Mouse (Mus musculus): ENCODE results near the gene Asprv1. TPM values are rescaled to one million over a fixed set of nuclear protein-coding genes. Genes with fewer than 3 reads are reported as not detected.

Asprv1 gene
- total and polyA plus RNA-seq, 3 experiments, result 0.33 TPM; not detected in 2

DNA sequence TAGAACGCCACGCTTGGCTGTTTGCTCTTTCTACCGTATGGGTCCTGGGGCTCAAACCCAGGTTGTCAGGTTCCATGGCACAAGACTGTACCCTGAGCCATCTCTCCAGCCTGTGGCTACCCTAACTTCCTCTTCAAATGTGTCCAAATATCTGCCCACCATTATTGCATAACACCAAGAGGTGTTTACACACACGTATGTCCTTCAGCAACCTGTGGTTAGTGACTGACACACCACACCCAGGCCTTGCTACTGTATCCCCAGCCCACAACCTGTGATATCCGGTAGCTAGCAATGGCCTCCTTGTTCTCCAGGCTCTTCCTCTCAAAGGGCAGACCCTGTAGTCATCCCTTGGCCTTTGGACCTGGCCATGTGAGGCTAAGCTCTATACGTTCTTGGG, 18.7 kb upstream of the Asprv1 start:
- DNase-seq (ENCODE audit: low spot score) (no peak), ATAC-seq (ENCODE audit: extremely low read depth, insufficient number of reproducible peaks, low FRiP score, poor library complexity, severe bottlenecking) (no peak)
- Histone ChIP-seq H3K4me3 (ENCODE audit: low read depth, low read length) (no peak overlapping the region), H3K27me3 (ENCODE audit: insufficient read depth, low read length) (peaks cover 37% of the 10 kb centered on the region), H3K4me1 (ENCODE audit: insufficient read depth, low read depth, low read length) (peaks cover 7% of the 10 kb centered on the region), H3K36me3 (replicated peaks) (no peaks in the 10 kb centered on the region), H3K9me3 (replicated peaks) (no peaks in the 10 kb centered on the region)
- TF ChIP-seq GATA1 (IDR thresholded peaks at IDR 0.05; ENCODE audit: borderline replicate concordance, low read length), result no peak
- TF ChIP-seq POLR2AphosphoS5 (IDR thresholded peaks at IDR 0.05; ENCODE audit: insufficient replicate concordance, low read depth, low read length), result no peak
- TF ChIP-seq TAL1 (conservative IDR thresholded peaks at IDR 0.05; ENCODE audit: low read depth, low read length), result no peak
- no peak for TF ChIP-seq GATA2 (IDR thresholded peaks at IDR 0.05; ENCODE audit: borderline replicate concordance, low read depth, low read length)
- no peak for TF ChIP-seq CTCF (IDR thresholded peaks at IDR 0.05; ENCODE audit: low read depth, low read length)

DNA sequence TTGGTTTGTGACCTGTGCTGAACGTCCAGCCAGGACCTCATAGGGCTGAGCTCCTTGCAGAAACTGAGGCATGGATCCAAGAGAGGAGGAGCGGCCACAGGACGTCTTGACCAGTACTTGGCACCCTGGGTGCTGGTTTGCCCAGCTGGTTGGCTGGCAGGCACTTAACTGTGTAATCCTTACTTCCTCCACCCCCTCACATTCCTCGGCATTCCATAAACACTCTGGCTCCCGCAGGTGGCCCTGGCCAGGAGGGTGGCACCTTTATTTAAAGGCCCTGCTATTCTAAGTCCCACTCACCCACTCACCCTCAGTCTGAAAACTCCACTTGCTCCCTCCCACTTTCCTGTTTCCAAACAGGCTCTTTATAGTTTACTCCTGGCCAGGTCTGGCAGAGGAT, 17.2 kb upstream of the Asprv1 start:
- no peak for DNase-seq (ENCODE audit: low spot score)
- no peak for ATAC-seq (ENCODE audit: extremely low read depth, insufficient number of reproducible peaks, low FRiP score, poor library complexity, severe bottlenecking)
- TF ChIP-seq TAL1 (conservative IDR thresholded peaks at IDR 0.05; ENCODE audit: low read depth, low read length), result no peak
- Histone ChIP-seq H3K4me1 (ENCODE audit: insufficient read depth, low read depth, low read length) (peaks cover 11% of the 10 kb centered on the region), H3K36me3 (replicated peaks) (no peaks in the 10 kb centered on the region), H3K4me3 (ENCODE audit: low read depth, low read length) (no peak overlapping the region), H3K9me3 (replicated peaks) (no peaks in the 10 kb centered on the region), H3K27me3 (ENCODE audit: insufficient read depth, low read length) (peaks cover 45% of the 10 kb centered on the region)

GRCm38 (mm10) chr6:86615301-86615700, 12.7 kb upstream of the Asprv1 start:
- TF ChIP-seq TAL1 (conservative IDR thresholded peaks at IDR 0.05; ENCODE audit: low read depth, low read length), result no peak
- TF ChIP-seq CTCF (IDR thresholded peaks at IDR 0.05; ENCODE audit: low read depth, low read length), result no peak
- no peak for TF ChIP-seq GATA1 (IDR thresholded peaks at IDR 0.05; ENCODE audit: borderline replicate concordance, low read length)
- TF ChIP-seq GATA2 (IDR thresholded peaks at IDR 0.05; ENCODE audit: borderline replicate concordance, low read depth, low read length), result no peak
- TF ChIP-seq POLR2AphosphoS5 (IDR thresholded peaks at IDR 0.05; ENCODE audit: insufficient replicate concordance, low read depth, low read length), result no peak
- DNase-seq (ENCODE audit: low spot score) (no peak), ATAC-seq (ENCODE audit: extremely low read depth, insufficient number of reproducible peaks, low FRiP score, poor library complexity, severe bottlenecking) (no peak)
- Histone ChIP-seq H3K9me3 (replicated peaks) (no peaks in the 10 kb centered on the region), H3K4me1 (ENCODE audit: insufficient read depth, low read depth, low read length) (peaks cover 6% of the 10 kb centered on the region), H3K4me3 (ENCODE audit: low read depth, low read length) (no peak overlapping the region), H3K27me3 (ENCODE audit: insufficient read depth, low read length) (peaks cover 65% of the 10 kb centered on the region), H3K36me3 (replicated peaks) (no peaks in the 10 kb centered on the region)

- peaks cover 75% of the 10 kb centered on the region for H3K27me3 ChIP-seq (ENCODE audit: insufficient read depth, low read length)
- peaks cover 6% of the 10 kb centered on the region; the same call in 1 of the 2 replicates for H3K4me1 ChIP-seq (ENCODE audit: insufficient read depth, low read depth, low read length)
Observed at GRCm38 (mm10) chr6:86623201-86623600, 4.8 kb upstream of the Asprv1 start.

DNA sequence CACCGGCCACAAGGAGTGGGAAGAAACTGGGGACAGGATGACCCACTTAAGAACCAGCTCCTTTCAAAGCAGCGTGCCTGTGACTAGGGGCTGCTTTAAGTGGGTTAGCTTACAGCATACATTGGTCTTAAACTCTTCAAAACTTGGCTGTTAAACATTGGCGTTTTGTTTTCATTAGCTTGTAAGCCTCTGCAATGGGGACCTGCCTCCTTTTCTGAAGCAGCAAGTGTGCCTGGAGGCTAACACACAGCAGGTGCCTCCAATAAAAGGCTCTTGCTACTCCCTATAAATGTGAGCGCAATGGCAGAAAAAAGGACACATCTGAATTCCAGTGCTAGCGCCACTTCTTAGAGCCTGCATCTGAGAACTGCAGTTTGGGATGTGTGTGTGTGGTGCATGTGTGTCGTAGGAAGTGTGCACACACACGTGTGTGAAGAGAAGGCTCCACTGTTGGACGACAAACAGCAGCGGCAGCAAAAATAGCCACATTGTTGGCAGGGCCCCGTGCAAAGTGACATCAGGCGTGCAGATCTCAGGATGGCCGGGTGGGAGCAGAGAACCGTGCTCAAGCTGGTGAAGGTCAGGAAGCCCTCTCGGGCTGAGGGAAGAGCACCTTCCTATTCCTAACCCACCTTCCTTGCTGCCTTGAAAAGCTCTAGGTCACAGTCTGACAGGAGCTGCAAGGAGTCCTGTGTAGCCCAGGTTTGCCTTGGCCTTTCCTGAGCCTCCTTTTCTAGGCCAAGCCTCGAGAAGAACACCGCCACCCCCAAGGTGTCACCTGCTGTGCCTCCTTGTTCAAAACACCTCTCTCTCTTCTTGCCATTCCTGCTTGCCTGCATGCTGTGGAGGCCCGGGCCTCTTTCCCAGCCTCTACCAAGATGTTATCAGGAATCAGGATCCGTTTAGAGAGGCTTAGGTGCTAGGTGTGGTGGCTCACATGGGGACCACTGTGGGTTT, 3.6 kb upstream of the Asprv1 start:
- Histone ChIP-seq H3K27me3 (ENCODE audit: insufficient read depth, low read length) (peaks cover 80% of the 10 kb centered on the region), H3K4me3 (ENCODE audit: low read depth, low read length) (no peak overlapping the region), H3K4me1 (ENCODE audit: insufficient read depth, low read depth, low read length) (peaks cover 7% of the 10 kb centered on the region; the same call in 1 of the 2 replicates), H3K9me3 (replicated peaks) (no peaks in the 10 kb centered on the region), H3K36me3 (replicated peaks) (no peaks in the 10 kb centered on the region)
- DNase-seq (ENCODE audit: low spot score) (no peak), ATAC-seq (ENCODE audit: extremely low read depth, insufficient number of reproducible peaks, low FRiP score, poor library complexity, severe bottlenecking) (no peak)
- TF ChIP-seq POLR2AphosphoS5 (IDR thresholded peaks at IDR 0.05; ENCODE audit: insufficient replicate concordance, low read depth, low read length) (no peak), TAL1 (conservative IDR thresholded peaks at IDR 0.05; ENCODE audit: low read depth, low read length) (no peak)

More at GRCm38 (mm10) chr6:86623201-86623600, 4.8 kb upstream of the Asprv1 start:
- TF ChIP-seq CTCF (IDR thresholded peaks at IDR 0.05; ENCODE audit: low read depth, low read length) (no peak), GATA1 (IDR thresholded peaks at IDR 0.05; ENCODE audit: borderline replicate concordance, low read length) (no peak), POLR2AphosphoS5 (IDR thresholded peaks at IDR 0.05; ENCODE audit: insufficient replicate concordance, low read depth, low read length) (no peak), GATA2 (IDR thresholded peaks at IDR 0.05; ENCODE audit: borderline replicate concordance, low read depth, low read length) (no peak)
- H3K9me3 ChIP-seq (replicated peaks), result no peaks in the 10 kb centered on the region
- no peak for ATAC-seq (ENCODE audit: extremely low read depth, insufficient number of reproducible peaks, low FRiP score, poor library complexity, severe bottlenecking)
- H3K4me3 ChIP-seq (ENCODE audit: low read depth, low read length), result no peak overlapping the region
- H3K36me3 ChIP-seq (replicated peaks), result no peaks in the 10 kb centered on the region
- DNase-seq (ENCODE audit: low spot score), result no peak

DNA sequence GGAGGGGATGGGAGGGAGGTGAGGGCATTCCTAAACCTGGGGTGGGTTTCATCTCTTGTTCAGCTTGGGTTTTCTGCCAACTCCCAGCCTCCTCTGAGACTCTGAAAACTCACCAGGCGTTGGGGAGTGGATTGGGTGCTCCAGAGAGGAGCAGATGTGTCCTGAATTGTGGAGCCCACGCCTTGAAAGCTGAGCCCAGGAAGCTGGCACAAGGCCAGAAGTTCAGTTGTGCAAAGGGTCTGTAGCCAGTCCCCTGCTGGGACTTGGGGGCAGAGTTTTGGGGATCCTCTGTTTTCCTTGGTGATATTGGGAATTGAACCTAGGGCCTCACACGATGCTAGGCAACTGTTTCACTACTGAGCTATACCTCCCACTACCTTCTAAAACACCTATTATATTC, 2.2 kb downstream of the Asprv1 start:
- TF ChIP-seq GATA2 (IDR thresholded peaks at IDR 0.05; ENCODE audit: borderline replicate concordance, low read depth, low read length) (no peak), GATA1 (IDR thresholded peaks at IDR 0.05; ENCODE audit: borderline replicate concordance, low read length) (no peak)
- DNase-seq (ENCODE audit: low spot score), result no peak
- peaks cover 8% of the 10 kb centered on the region for H3K4me1 ChIP-seq (ENCODE audit: insufficient read depth, low read depth, low read length)
- no peak for ATAC-seq (ENCODE audit: extremely low read depth, insufficient number of reproducible peaks, low FRiP score, poor library complexity, severe bottlenecking)
- H3K27me3 ChIP-seq (ENCODE audit: insufficient read depth, low read length), result peaks cover 41% of the 10 kb centered on the region
- no peaks in the 10 kb centered on the region for H3K9me3 ChIP-seq (replicated peaks)
- no peaks in the 10 kb centered on the region for H3K36me3 ChIP-seq (replicated peaks)
- H3K4me3 ChIP-seq (ENCODE audit: low read depth, low read length), result no peak overlapping the region
